Mouse (Mus musculus): ENCODE measurements around the gene Zscan29.

DNA sequence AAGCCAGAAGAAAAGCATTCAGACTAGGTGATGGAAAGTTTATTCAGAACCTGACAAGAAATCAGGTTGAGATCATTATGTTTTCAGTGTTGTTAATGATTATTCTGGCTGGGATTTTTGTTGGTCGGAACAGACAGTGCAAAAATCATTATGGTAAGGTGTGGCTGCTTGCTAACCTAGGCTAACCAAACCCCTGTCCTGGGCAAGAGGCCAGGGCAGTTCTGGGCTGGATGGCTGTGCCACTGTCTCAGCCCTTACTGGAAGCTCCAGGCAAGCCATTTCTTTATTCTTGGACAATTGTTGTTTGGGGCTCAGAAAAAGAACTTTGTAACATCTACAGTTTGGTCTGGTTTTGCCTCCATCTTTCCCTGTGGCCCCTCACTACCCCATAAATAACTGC is 43.4 kb downstream of the Zscan29 start:
- no peak for TF ChIP-seq POLR2A (IDR thresholded peaks at IDR 0.05; ENCODE audit: control insufficient read depth, extremely low read depth, insufficient read depth, low read length, poor library complexity)
- no peak for TF ChIP-seq CTCF (IDR thresholded peaks at IDR 0.05; ENCODE audit: borderline replicate concordance, control insufficient read depth, extremely low read depth, insufficient read depth, low read length, poor library complexity)

Data from thymus, adult 2 months (tissue).